Mouse (Mus musculus): ENCODE data around the gene Nsun5.

Nsun5 gene

GRCm38 (mm10) chr5:135375167-135375566 lies 5.4 kb downstream of the Nsun5 start:
- DNase-seq = peak; percentile 69 to 70

- no peak for DNase-seq
Observed at GRCm38 (mm10) chr5:135376341-135376740, 6.6 kb downstream of the Nsun5 start.

GRCm38 (mm10) chr5:135380681-135381080 lies 10.9 kb downstream of the Nsun5 start:
- no peak for DNase-seq

GRCm38 (mm10) chr5:135381356-135381925 lies 11.7 kb downstream of the Nsun5 start:
- peak in 1 of 2 experiments; percentile 38 for DNase-seq

GRCm38 (mm10) chr5:135382746-135383145 lies 13.0 kb downstream of the Nsun5 start:
- no peak for DNase-seq

- no peak for DNase-seq
Observed at GRCm38 (mm10) chr5:135383771-135384170, 14.0 kb downstream of the Nsun5 start.

- peak; percentile 90 to 92 for DNase-seq
Observed at GRCm38 (mm10) chr5:135394004-135394823, 24.5 kb downstream of the Nsun5 start, which contains the start of gene Pom121. Pom121 (minus strand) TSS chr5:135394546.

- peak; percentile 66 to 67 for DNase-seq
Observed at GRCm38 (mm10) chr5:135395826-135396225, 26.1 kb downstream of the Nsun5 start.

GRCm38 (mm10) chr5:135399382-135399781 lies 29.6 kb downstream of the Nsun5 start:
- DNase-seq = no peak

GRCm38 (mm10) chr5:135400244-135400643 lies 30.5 kb downstream of the Nsun5 start:
- peak; percentile 92 to 95 for DNase-seq

GRCm38 (mm10) chr5:135404623-135405022 lies 34.9 kb downstream of the Nsun5 start:
- peak; percentile 33 to 43 for DNase-seq

- no peak for DNase-seq
Observed at GRCm38 (mm10) chr5:135405437-135405836, 35.7 kb downstream of the Nsun5 start.

- DNase-seq = no peak
Observed at GRCm38 (mm10) chr5:135408114-135408513, 38.4 kb downstream of the Nsun5 start.

- peak; percentile 23 to 42 for DNase-seq
Observed at GRCm38 (mm10) chr5:135410266-135410665, 40.5 kb downstream of the Nsun5 start.

Data from cerebellum, postnatal 10 days (tissue).